Mouse (Mus musculus): Measurements from ENCODE around the gene Mcm9. TPM values are rescaled to one million over a fixed set of nuclear protein-coding genes. Genes with fewer than 3 reads are reported as not detected.
"Not testable (repeated sequence)": the region's sequence is repeated elsewhere in the genome, so short reads cannot be mapped to it uniquely, and the experiment has no call there.

Mcm9 gene
- polyA plus RNA-seq (2015; fragmentation: Nextera tagmentation; extraction: Ambion mirVana) = 7.7 and 8.5 TPM in 2 replicates

- Histone ChIP-seq H3K4me3 (peak within 1 kb of the TSS; percentile 86), H3K4me1 (replicated peaks) (peaks cover 14% of the 10 kb centered on the region), H3K27ac (peak within 1 kb of the TSS; percentile 94), H3K4me2 (peak within 1 kb of the TSS; percentile 67), H3K9ac (peak within 1 kb of the TSS; percentile 85)
- not testable (repeated sequence) for ATAC-seq (replicated peaks; ENCODE audit: insufficient number of reproducible peaks, insufficient read depth, low FRiP score, low read depth); H3K9me3 ChIP-seq (replicated peaks); H3K36me3 ChIP-seq; H3K27me3 ChIP-seq
- WGBS = 56% methylated on average over 10 of the region's 10 CpGs
These were observed at the start of gene Mcm9 for GRCm38 (mm10) chr10:53630339-53630738. Gene Mcm9 (minus strand): TSS chr10:53630439.

- no peaks in the 10 kb centered on the region for H3K36me3 ChIP-seq
- no peaks in the 10 kb centered on the region for H3K27me3 ChIP-seq
- H3K9me3 ChIP-seq (replicated peaks) = no peaks in the 10 kb centered on the region
- no peak overlapping the region for H3K4me3 ChIP-seq
- ATAC-seq (replicated peaks; ENCODE audit: insufficient number of reproducible peaks, insufficient read depth, low FRiP score, low read depth) = no peak
- no peak overlapping the region for H3K9ac ChIP-seq
- no peaks in the 10 kb centered on the region for H3K4me1 ChIP-seq (replicated peaks)
- 39% methylated on average over 4 of the region's 4 CpGs for WGBS
- peak overlapping the region; percentile 41 for H3K4me2 ChIP-seq
- peak overlapping the region; percentile 79 for H3K27ac ChIP-seq
These were observed 31.5 kb upstream of the Mcm9 start for GRCm38 (mm10) chr10:53661788-53662187.

DNA sequence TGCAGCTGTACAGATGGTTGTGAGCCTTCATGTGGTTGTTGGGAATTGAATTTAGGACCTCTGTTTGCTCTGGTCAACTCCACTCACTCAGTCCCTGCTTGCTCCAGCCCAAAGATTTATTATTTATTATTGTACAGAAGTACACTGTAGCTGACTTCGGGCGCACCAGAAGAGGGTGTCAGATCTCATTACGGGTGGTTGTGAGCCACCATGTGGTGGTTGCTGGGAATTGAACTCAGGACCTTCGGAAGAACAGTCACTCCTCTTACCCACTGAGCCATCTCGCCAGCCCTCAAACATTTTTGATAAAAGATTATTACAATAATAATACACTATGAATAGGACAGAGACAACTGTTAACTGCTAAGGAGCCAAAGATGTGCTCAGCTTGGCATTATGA is 24.0 kb upstream of the Mcm9 start:
- not testable (repeated sequence) for H3K4me2 ChIP-seq; H3K4me3 ChIP-seq; H3K9ac ChIP-seq; H3K9me3 ChIP-seq (replicated peaks); ATAC-seq (replicated peaks; ENCODE audit: insufficient number of reproducible peaks, insufficient read depth, low FRiP score, low read depth); H3K4me1 ChIP-seq (replicated peaks); H3K27me3 ChIP-seq; H3K36me3 ChIP-seq; H3K27ac ChIP-seq
- WGBS = 74% methylated on average over 5 of the region's 5 CpGs

DNA sequence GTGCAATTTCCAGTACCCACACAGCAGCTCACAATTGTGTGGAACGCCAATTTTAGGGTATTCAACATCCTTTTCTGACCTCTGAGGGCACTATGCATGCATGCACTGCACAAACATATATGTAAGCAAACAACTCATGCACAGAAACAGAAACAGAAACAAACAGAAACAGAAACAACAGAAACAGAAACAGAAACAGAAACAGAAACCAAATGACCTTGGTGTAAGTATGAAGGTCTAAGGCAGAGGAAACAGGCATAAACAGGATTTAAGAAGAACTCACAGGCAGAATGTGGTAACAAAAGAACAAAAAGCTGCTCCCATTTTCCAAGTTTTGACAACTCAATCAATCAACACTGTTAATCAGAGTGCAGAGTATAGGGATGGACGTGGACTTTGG is 20.4 kb upstream of the Mcm9 start:
- no peaks in the 10 kb centered on the region for H3K9me3 ChIP-seq (replicated peaks)
- no peaks in the 10 kb centered on the region for H3K27me3 ChIP-seq
- no peak overlapping the region for H3K4me3 ChIP-seq
- whole genome bisulfite sequencing = 68% methylated on average over 2 of the region's 2 CpGs
- no peak overlapping the region for H3K27ac ChIP-seq
- H3K36me3 ChIP-seq = no peaks in the 10 kb centered on the region
- H3K4me1 ChIP-seq (replicated peaks) = no peaks in the 10 kb centered on the region
- H3K9ac ChIP-seq = no peak overlapping the region
- H3K4me2 ChIP-seq = no peak overlapping the region
- ATAC-seq (replicated peaks; ENCODE audit: insufficient number of reproducible peaks, insufficient read depth, low FRiP score, low read depth) = no peak

- ATAC-seq (replicated peaks; ENCODE audit: insufficient number of reproducible peaks, insufficient read depth, low FRiP score, low read depth) = no peak
- Histone ChIP-seq H3K9ac (no peak overlapping the region), H3K4me1 (replicated peaks) (no peaks in the 10 kb centered on the region; the same call in 1 of the 2 replicates), H3K4me2 (no peak overlapping the region), H3K36me3 (no peaks in the 10 kb centered on the region), H3K9me3 (replicated peaks) (no peaks in the 10 kb centered on the region), H3K4me3 (no peak overlapping the region), H3K27me3 (no peaks in the 10 kb centered on the region), H3K27ac (no peak overlapping the region)
These were observed 11.3 kb upstream of the Mcm9 start for GRCm38 (mm10) chr10:53641507-53641906.

DNA sequence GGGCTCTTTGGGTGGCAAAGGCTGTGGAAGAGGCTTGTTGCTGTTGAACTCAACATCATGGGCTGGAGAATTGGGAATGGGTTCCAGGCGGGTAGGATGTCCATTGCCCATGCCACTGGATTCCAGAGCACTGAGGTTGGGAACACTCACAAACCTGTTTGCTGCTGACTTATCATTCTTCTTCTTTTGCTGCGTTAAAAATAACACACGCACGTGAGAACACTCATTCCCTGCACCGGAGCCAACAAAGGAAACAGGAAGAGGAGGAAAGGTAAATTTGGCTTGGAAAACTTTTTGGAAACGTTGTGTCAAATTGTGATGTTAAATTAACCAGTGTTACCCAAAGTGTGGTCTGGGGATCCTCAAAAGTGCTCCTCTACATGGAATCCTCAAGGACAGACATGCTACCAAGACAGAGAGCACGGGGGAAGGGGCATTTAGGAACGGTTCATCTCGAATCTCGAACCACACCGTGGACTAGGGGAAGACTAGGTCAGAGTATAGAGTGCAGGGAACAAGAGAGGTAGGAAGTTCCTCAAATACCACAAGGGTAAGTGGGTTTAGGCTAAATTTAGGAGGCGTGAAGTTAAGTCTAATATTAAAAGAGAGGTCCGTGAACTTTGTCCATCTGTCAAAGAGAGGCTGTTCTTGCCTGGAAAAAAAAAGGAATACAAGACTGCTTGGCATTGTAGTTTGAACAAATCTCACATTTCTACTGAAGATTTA is 5.2 kb upstream of the Mcm9 start:
- H3K9ac ChIP-seq = no peak overlapping the region; the same call in 1 of the 2 replicates
- H3K4me3 ChIP-seq = peak overlapping the region; percentile 26

DNA sequence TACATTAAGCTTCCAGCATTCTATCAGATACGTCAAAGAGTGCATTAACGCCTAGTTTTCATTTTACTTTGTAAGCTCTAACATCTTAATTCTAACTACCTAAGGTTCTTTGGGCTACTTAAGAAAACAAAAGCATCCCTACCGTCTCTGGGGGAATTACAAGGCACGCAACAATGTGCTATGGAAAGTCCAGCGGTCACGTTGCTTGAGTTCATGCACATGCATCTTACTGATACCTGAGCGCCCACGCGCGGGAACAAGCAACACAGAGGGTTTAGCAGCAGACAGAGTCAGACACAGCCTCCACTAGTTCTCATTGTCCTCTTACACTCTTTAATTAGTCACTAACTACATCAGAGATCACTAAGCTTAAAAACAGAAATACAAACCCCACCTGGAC is 3.9 kb upstream of the Mcm9 start:
- no peak overlapping the region for H3K4me3 ChIP-seq
- H3K9me3 ChIP-seq (replicated peaks) = no peaks in the 10 kb centered on the region
- H3K9ac ChIP-seq = no peak overlapping the region
- H3K4me1 ChIP-seq (replicated peaks) = peaks cover 7% of the 10 kb centered on the region
- no peak for ATAC-seq (replicated peaks; ENCODE audit: insufficient number of reproducible peaks, insufficient read depth, low FRiP score, low read depth)
- H3K36me3 ChIP-seq = no peaks in the 10 kb centered on the region
- 83% methylated on average over 10 of the region's 10 CpGs for WGBS
- H3K4me2 ChIP-seq = no peak overlapping the region
- H3K27me3 ChIP-seq = no peaks in the 10 kb centered on the region
- H3K27ac ChIP-seq = no peak overlapping the region

More for the DNA sequence above, 5.2 kb upstream of the Mcm9 start:
- Histone ChIP-seq H3K36me3 (no peaks in the 10 kb centered on the region), H3K9me3 (replicated peaks) (no peaks in the 10 kb centered on the region), H3K27me3 (no peaks in the 10 kb centered on the region), H3K27ac (peak overlapping the region; percentile 79), H3K4me1 (replicated peaks) (peaks cover 7% of the 10 kb centered on the region; the same call in 1 of the 2 replicates), H3K4me2 (peak overlapping the region; percentile 50)
- WGBS = 44% methylated on average over 13 of the region's 13 CpGs
- no peak; the same call in 1 of the 2 replicates for ATAC-seq (replicated peaks; ENCODE audit: insufficient number of reproducible peaks, insufficient read depth, low FRiP score, low read depth)

DNA sequence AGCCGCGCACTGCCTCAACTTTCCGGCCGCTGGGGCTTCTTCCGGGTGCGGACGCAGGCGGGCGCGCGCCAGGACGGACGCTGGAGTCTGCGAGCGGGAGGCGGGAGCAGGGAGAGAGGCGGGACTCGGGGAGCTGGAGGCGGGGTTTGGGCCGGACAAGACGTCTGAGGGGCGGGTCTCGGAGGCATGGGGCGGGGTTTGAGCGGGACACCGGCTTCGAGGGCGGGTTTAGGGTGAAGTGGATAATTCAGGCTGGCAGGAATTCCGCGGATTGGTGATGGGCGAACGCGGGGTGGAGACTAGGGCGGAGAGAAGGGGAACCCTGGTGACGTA is 355 bp downstream of the Mcm9 start:
- Histone ChIP-seq H3K9ac (peak overlapping the region; percentile 85), H3K9me3 (replicated peaks) (no peaks in the 10 kb centered on the region), H3K4me3 (peak overlapping the region; percentile 86), H3K4me1 (replicated peaks) (peaks cover 11% of the 10 kb centered on the region), H3K27me3 (no peaks in the 10 kb centered on the region), H3K4me2 (peak overlapping the region; percentile 67), H3K27ac (peak overlapping the region; percentile 94), H3K36me3 (peaks cover 8% of the 10 kb centered on the region)
- under 1% methylated on average over 35 of the region's 35 CpGs for WGBS
- peak; percentile 96 for ATAC-seq (replicated peaks; ENCODE audit: insufficient number of reproducible peaks, insufficient read depth, low FRiP score, low read depth)

DNA sequence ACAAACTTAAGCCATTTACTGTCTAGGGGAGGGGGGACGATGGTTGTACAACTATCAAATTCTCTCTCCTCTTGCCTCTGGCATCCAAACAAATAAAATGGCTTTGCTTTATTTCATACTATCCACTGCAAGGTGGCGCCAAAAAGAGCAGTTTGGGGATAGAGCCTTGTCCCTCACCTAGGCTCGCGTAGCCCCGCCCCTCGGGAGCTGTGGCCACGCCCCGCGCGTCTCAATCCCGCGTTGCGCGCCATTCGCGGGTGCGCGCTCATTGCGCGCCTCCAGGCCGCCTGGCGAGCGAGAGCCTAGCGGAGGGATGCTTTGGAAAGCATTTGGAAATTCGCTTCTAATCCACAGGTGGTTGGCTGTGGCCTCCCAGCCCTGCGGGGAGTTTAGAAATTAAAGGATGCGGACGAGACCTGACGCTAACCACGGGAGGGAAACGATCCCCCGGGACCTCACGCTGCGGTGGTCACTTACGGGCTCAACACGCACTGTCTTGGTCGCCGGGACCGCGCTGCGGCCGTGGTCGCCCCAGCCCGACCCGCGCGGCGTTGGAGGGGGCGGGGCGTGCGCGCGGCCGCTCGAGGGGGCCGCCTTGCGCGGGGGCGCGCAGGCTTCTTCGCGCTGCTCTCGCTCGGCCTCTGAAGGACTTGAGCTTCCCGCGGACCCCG is 857 bp downstream of the Mcm9 start:
- ATAC-seq (replicated peaks; ENCODE audit: insufficient number of reproducible peaks, insufficient read depth, low FRiP score, low read depth) = peak; percentile 86
- peaks cover 12% of the 10 kb centered on the region for H3K4me1 ChIP-seq (replicated peaks)
- H3K9ac ChIP-seq = peak overlapping the region; percentile 85
- H3K36me3 ChIP-seq = peaks cover 10% of the 10 kb centered on the region
- H3K27me3 ChIP-seq = no peaks in the 10 kb centered on the region
- H3K9me3 ChIP-seq (replicated peaks) = no peaks in the 10 kb centered on the region
- peak overlapping the region; percentile 86 for H3K4me3 ChIP-seq
- H3K4me2 ChIP-seq = peak overlapping the region; percentile 67
- peak overlapping the region; percentile 94 for H3K27ac ChIP-seq
- under 1% methylated on average over 65 of the region's 67 CpGs for WGBS

DNA sequence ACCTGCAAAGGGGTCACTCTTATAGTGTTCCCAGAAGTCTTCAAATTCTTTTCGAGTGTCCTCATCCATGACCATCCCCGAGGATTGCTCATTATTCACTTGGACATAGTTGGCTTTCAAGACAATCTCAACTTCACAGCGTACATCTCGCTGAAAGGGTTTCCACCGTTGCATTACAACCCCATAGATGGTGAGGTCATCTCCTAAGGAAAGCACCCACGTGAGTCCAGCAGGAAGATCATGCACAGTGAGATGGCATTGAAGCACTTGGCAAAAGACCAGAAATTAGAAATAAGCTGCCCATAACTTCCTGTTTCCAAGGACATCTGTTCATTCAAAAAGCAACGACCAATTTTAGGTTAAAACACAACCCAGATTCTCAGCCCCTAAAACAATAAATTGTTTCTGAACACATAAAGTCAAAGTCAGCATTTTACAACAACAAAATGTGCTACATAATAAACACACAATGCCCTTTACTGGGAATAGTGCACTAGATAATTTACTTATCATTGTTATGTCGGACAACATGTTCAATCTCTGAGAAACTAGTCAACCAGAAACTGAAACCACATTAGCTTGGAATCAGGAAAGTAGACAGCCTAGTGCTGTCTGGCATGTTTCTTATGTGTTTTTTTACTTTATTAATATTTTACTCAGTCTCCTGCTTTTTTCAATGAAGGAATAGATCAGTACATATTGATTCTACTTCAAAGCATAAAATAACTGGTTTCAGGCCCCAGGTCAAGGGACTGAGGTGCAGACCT is 14.2 kb downstream of the Mcm9 start:
- Histone ChIP-seq H3K27me3 (no peaks in the 10 kb centered on the region), H3K4me2 (no peak overlapping the region), H3K4me3 (no peak overlapping the region), H3K36me3 (peaks cover 44% of the 10 kb centered on the region), H3K9me3 (replicated peaks) (no peaks in the 10 kb centered on the region), H3K4me1 (replicated peaks) (no peaks in the 10 kb centered on the region), H3K9ac (no peak overlapping the region), H3K27ac (no peak overlapping the region)
- no peak for ATAC-seq (replicated peaks; ENCODE audit: insufficient number of reproducible peaks, insufficient read depth, low FRiP score, low read depth)
- 68% methylated on average over 8 of the region's 8 CpGs for WGBS

DNA sequence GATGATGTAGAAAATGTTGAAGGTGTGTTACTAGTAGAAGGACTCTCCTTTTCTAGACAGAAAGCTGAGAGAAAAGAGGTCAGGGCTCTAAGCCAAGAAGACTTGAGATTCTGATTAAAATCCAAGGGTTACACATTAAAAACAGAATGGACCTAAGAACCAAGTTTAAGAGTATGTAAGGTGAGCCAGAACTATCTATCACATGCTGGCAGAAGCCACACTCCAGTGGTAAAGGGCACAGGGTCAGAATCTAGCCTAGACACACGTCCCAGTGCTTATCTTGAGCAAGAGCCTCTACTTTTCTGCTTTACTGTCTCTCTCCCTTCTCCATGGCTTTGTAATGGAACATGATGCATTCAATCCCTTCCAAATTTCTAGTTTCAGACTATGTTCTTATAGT is 16.3 kb downstream of the Mcm9 start:
- Histone ChIP-seq H3K27me3 (no peaks in the 10 kb centered on the region), H3K9me3 (replicated peaks) (no peaks in the 10 kb centered on the region), H3K9ac (no peak overlapping the region), H3K4me1 (replicated peaks) (no peaks in the 10 kb centered on the region), H3K4me2 (no peak overlapping the region), H3K4me3 (no peak overlapping the region), H3K36me3 (peaks cover 44% of the 10 kb centered on the region), H3K27ac (no peak overlapping the region)
- WGBS = 64% methylated on average over 1 of the region's 1 CpGs
- no peak for ATAC-seq (replicated peaks; ENCODE audit: insufficient number of reproducible peaks, insufficient read depth, low FRiP score, low read depth)

Data from heart, embryonic 15.5 days (tissue).